Mouse (Mus musculus) heart, adult 2 months (tissue): ENCODE measurements at regions not wholly inside any gene's neighbourhood (a gene's known extent, or its start where the extent isn't known, plus 50 kb on each side); places are given as distances from the start of the nearest gene placed in this dataset.

Experiments
- CTCF ChIP-seq: fragments of 200-600 bp; IDR thresholded peaks from 2 replicates; pipeline ENCODE4 v1.8.1; 2022; ENCODE audit warnings: antibody characterized with exemption, mild to moderate bottlenecking, moderate library complexity
- EP300 ChIP-seq: fragments of 200-500 bp; IDR thresholded peaks from 2 replicates; pipeline ENCODE4 v1.6.1; 2011; ENCODE audit warnings: low read depth, low read length, control low read depth; ENCODE audit not compliant: insufficient read depth
- POLR2A ChIP-seq: fragments of 200-500 bp; IDR thresholded peaks from 2 replicates; pipeline ENCODE4 v1.6.1; 2011; ENCODE audit warnings: mild to moderate bottlenecking, low read depth, low read length, control low read depth; ENCODE audit not compliant: insufficient read depth

DNA sequence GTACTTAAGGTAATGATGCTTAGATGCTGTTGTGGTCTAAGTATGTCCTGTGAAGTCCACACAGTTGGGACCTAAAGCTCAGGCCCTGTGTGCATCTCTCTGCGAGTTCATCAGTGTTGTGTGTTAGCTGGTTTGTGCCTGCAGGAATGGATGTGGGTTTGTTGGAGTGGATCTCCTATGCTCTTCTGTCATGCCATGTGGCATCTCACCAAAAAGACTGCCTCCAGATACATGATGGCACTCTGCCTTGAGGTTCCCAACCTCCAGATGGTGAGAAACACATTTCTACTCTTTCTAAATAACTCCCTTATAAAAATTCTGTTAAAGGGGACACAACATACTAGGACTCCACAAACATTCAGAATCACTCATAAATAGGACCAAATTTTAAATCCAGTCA is 117.3 kb upstream of the Nbea start:
- TF ChIP-seq POLR2A (no peak), EP300 (no peak), CTCF (no peak)
